Mouse (Mus musculus) midbrain, embryonic 15.5 days (tissue): Measurements from ENCODE around the gene Ccnb1ip1. TPM values are rescaled to one million over a fixed set of nuclear protein-coding genes. Genes with fewer than 3 reads are reported as not detected.

ENCODE experiments used
- ATAC-seq: fragments of 200-750 bp; cut with Nextera tagmentation; replicated peaks from 2 replicates; pipeline ENCODE4 v1.8.0; 2017; ENCODE audit warnings: moderate TSS enrichment
- H3K27ac ChIP-seq: fragments of 300-500 bp; sonication (generic); 2 replicates; pipeline ENCODE4 v1.5.1; 2015; ENCODE audit warnings: mild to moderate bottlenecking, inconsistent platforms
- H3K27me3 ChIP-seq: fragments of 300-500 bp; sonication (generic); replicated peaks from 2 replicates; pipeline ENCODE4 v1.6.1; 2015; ENCODE audit warnings: inconsistent platforms
- H3K36me3 ChIP-seq: fragments of 300-500 bp; sonication (generic); replicated peaks from 2 replicates; pipeline ENCODE4 v1.6.1; 2015; ENCODE audit warnings: inconsistent platforms
- H3K4me1 ChIP-seq: fragments of 300-500 bp; sonication (generic); 2 replicates; pipeline ENCODE4 v1.6.1; 2015; ENCODE audit warnings: inconsistent platforms
- H3K4me2 ChIP-seq: fragments of 300-500 bp; sonication (generic); 2 replicates; pipeline ENCODE4 v1.6.1; 2015; ENCODE audit warnings: inconsistent platforms, mild to moderate bottlenecking, moderate library complexity
- H3K4me3 ChIP-seq: fragments of 300-500 bp; sonication (generic); 2 replicates; pipeline ENCODE4 v1.5.1; 2015; ENCODE audit warnings: mild to moderate bottlenecking, inconsistent platforms
- H3K9ac ChIP-seq: fragments of 300-500 bp; sonication (generic); 2 replicates; pipeline ENCODE4 v1.6.1; 2015; ENCODE audit warnings: mild to moderate bottlenecking, inconsistent platforms
- H3K9me3 ChIP-seq: fragments of 300-500 bp; sonication (generic); 2 replicates; pipeline ENCODE4 v1.6.1; 2016; ENCODE audit warnings: inconsistent platforms
- WGBS: fragments of 180-500 bp; shearing (Covaris S2); methylation state at CpG from one replicate; pipeline ENCODE4 v1.1.7; 2015; ENCODE audit warnings: mixed read lengths; 5-methylcytosine and 5-hydroxymethylcytosine counted together
- polyA plus RNA-seq: library from polyadenylated mRNA; unstranded; fragments of >200 nt; fragmentation: Nextera tagmentation; extraction: Ambion mirVana; gene quantifications from 2 replicates; pipeline ENCODE4 v1.2.1, GENCODE M21; 2015

Gene Ccnb1ip1
- polyA plus RNA-seq, 1 experiment from 2014 or later: not detected

DNA sequence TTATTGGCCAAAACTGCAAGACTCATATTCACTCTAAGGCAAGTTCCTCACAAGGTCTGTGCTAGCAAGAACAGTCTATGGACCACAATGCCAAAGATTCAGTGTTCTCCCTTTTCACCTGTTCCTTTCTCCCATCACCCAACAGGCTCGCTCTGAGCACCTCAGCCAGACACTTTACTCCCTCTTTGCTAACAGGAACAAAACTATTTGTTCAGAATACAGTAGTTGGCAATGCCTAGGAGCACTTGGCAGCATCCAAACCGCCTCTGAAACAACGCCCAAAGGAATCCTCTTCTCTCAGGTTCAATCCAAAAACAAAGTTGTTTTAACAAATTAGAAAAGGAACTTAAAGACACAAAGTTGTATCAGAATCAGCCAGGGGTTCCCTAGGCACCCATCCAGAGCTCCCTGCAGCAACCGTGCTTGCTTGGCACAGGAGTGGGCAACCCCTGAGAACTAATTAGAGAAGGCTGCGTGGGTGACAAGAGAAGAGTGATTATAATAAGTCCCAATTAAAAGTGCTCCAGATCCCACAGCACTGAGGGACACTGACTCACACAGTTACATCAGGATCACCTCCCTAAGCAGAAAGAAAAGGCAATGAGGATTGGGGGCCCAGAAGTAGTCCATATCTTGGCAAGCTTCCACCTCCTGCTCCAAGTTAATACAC, 49.0 kb downstream of the Ccnb1ip1 start:
- H3K9ac ChIP-seq: no peak overlapping the region
- no peaks in the 10 kb centered on the region for H3K27me3 ChIP-seq
- no peak overlapping the region for H3K4me3 ChIP-seq
- no peak overlapping the region for H3K4me2 ChIP-seq
- no peak overlapping the region for H3K27ac ChIP-seq
- no peaks in the 10 kb centered on the region for H3K9me3 ChIP-seq
- no peaks in the 10 kb centered on the region for H3K4me1 ChIP-seq
- H3K36me3 ChIP-seq: 0 out of 2 replicates have a peak, but pooled peaks cover 5% of the 10 kb centered on the region
- no peak for ATAC-seq
- 80% methylated on average over 5 of the region's 5 CpGs for WGBS

DNA sequence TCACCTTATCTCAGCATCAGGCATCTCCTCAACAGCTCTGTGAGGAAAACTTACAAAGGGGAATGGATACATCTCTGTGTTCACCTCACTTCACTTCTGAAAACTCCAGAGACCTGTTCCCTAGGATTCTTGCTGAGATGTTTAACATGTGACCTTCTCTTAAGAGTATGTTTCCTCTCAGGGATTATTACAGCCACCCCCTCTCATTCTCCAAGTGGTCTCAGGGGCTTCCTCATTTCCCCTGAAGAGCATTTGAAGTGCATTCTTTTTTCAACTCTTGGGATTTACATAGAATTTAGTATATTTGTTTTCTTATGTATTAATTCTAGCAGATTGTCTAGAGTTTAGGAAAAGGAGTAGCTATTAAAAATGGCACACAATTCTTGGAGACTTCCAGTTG, 62.5 kb downstream of the Ccnb1ip1 start, which contains the start of gene Olfr749:
Gene Olfr749, minus strand, starts transcription at position 101 of the 400 bp plus-strand sequence.
- Histone ChIP-seq H3K4me1 (no peaks in the 10 kb centered on the region), H3K9ac (no peak within 1 kb of the TSS)
- ATAC-seq: no peak

DNA sequence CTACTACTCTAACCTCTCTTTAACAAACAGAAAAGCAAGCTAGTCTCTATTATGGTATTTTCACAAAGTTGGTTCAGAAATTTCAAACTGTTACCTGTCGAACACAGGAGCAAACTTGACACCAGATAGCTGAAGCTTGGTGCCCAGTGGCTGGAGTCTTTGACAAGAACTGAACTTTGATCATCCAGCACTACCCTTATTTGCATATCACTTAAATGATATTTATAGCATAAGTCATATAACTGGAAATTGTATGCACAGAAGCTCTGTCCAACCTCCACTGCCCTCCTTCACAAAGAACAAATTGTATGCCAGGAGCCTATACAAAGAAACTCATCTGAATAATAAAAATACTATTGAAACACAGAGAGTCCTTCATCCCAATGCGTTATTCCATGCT, 65.9 kb downstream of the Ccnb1ip1 start:
- H3K4me1 ChIP-seq: no peaks in the 10 kb centered on the region
- H3K9me3 ChIP-seq: no peaks in the 10 kb centered on the region
- H3K9ac ChIP-seq: no peak overlapping the region
- H3K27me3 ChIP-seq: no peaks in the 10 kb centered on the region
- 71% methylated on average over 2 of the region's 2 CpGs for WGBS
- no peaks in the 10 kb centered on the region for H3K36me3 ChIP-seq
- no peak overlapping the region for H3K27ac ChIP-seq
- no peak for ATAC-seq
- no peak overlapping the region for H3K4me3 ChIP-seq
- no peak overlapping the region for H3K4me2 ChIP-seq

More for the DNA sequence above, 62.5 kb downstream of the Ccnb1ip1 start, which contains the start of gene Olfr749:
- Histone ChIP-seq H3K9me3 (no peaks in the 10 kb centered on the region), H3K27ac (no peak within 1 kb of the TSS), H3K36me3 (no peaks in the 10 kb centered on the region), H3K27me3 (no peaks in the 10 kb centered on the region), H3K4me2 (no peak within 1 kb of the TSS), H3K4me3 (no peak within 1 kb of the TSS)

DNA sequence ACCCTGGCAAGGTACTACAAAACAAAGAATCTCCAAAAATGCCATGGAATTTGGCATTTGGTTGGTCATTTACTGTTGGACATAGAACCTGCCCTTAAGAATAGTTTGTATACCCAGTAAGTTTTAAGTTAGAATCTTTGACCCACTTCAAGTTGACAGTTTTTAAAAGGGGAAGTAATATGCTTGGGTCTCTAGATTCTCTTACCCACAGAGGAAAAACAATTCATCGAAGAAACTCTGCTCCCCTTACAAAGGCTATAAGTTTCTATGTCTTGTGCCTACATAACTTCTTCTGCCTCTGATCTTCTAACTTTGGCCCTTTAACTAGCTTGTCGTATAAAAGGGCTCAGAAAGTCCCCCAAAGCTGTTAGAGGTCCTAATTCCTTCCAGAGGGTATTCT, 67.2 kb downstream of the Ccnb1ip1 start:
- Histone ChIP-seq H3K27me3 (no peaks in the 10 kb centered on the region), H3K4me1 (no peaks in the 10 kb centered on the region), H3K27ac (no peak overlapping the region), H3K4me3 (no peak overlapping the region), H3K36me3 (no peaks in the 10 kb centered on the region), H3K9me3 (no peaks in the 10 kb centered on the region), H3K9ac (no peak overlapping the region), H3K4me2 (no peak overlapping the region)
- 76% methylated on average over 2 of the region's 2 CpGs for WGBS
- ATAC-seq: no peak

Other genes starting within 250 kb of the Ccnb1ip1 start
- not detected in 2 replicates for gene Olfr744, start 192.9 kb downstream of the Ccnb1ip1 start, polyA plus RNA-seq
- gene Olfr745, start 168.3 kb downstream of the Ccnb1ip1 start, polyA plus RNA-seq: not detected in 2 replicates
- not detected in 2 replicates for gene Olfr746, start 160.6 kb downstream of the Ccnb1ip1 start, polyA plus RNA-seq
- not detected in 2 replicates for gene Olfr747, start 114.5 kb downstream of the Ccnb1ip1 start, polyA plus RNA-seq
- gene Olfr748, start 100.4 kb downstream of the Ccnb1ip1 start, polyA plus RNA-seq: not detected in 2 replicates
- gene Olfr749, start 62.6 kb downstream of the Ccnb1ip1 start, polyA plus RNA-seq: not detected in 2 replicates
- 137 and 142 TPM in 2 replicates for gene Ttc5, start 22.2 kb downstream of the Ccnb1ip1 start, polyA plus RNA-seq
- 42.8 and 43.7 TPM in 2 replicates for gene Parp2, start 109 bp upstream of the Ccnb1ip1 start, polyA plus RNA-seq
- gene Tep1, start 62.8 kb upstream of the Ccnb1ip1 start, polyA plus RNA-seq: 2.0 and 2.6 TPM in 2 replicates
- gene Klhl33, start 89.8 kb upstream of the Ccnb1ip1 start, polyA plus RNA-seq: 1.8 and 2.1 TPM in 2 replicates
- 104 and 116 TPM in 2 replicates for gene Osgep, start 117.2 kb upstream of the Ccnb1ip1 start, polyA plus RNA-seq
- 190 and 191 TPM in 2 replicates for gene Apex1, start 117.2 kb upstream of the Ccnb1ip1 start, polyA plus RNA-seq
- 101 and 111 TPM in 2 replicates for gene Pip4p1, start 123.1 kb upstream of the Ccnb1ip1 start, polyA plus RNA-seq
- 20.3 and 21.3 TPM in 2 replicates for gene Pnp, start 123.3 kb upstream of the Ccnb1ip1 start, polyA plus RNA-seq
- gene Gm49342, start 136.8 kb upstream of the Ccnb1ip1 start, polyA plus RNA-seq: not detected in 2 replicates
- gene Pnp2, start 148.3 kb upstream of the Ccnb1ip1 start, polyA plus RNA-seq: 0.45 and 0.57 TPM in 2 replicates
- 0.11 TPM in 1 of 2 replicates, not detected in the other for gene Rnase10, start 200.0 kb upstream of the Ccnb1ip1 start, polyA plus RNA-seq
- not detected in 2 replicates for gene Rnase9, start 234.1 kb upstream of the Ccnb1ip1 start, polyA plus RNA-seq
- gene Rnase11, start 242.4 kb upstream of the Ccnb1ip1 start, polyA plus RNA-seq: not detected in 2 replicates
- not detected in 2 replicates for gene Rnase12, start 249.9 kb upstream of the Ccnb1ip1 start, polyA plus RNA-seq